Mouse (Mus musculus) kidney, postnatal 0 days (tissue): Measurements from ENCODE around the gene Shank2. TPM values are rescaled to one million over a fixed set of nuclear protein-coding genes. Genes with fewer than 3 reads are reported as not detected.

Source experiments
- ATAC-seq: fragments of 200-750 bp; cut with Nextera tagmentation; replicated peaks from 2 replicates; pipeline ENCODE4 v1.8.0; 2017; ENCODE audit warnings: low read depth, moderate number of reproducible peaks, moderate TSS enrichment, moderate library complexity; ENCODE audit not compliant: low FRiP score
- DNase-seq: peaks from one replicate; pipeline ENCODE4 v3.0.0-alpha.2; 2016; ENCODE audit warnings: low spot score
- H3K27ac ChIP-seq: fragments of 300-500 bp; sonication (generic); 2 replicates; pipeline ENCODE4 v1.5.1; 2014; ENCODE audit warnings: mild to moderate bottlenecking
- H3K27me3 ChIP-seq: fragments of 300-500 bp; sonication (generic); 2 replicates; pipeline ENCODE4 v1.6.1; 2014; ENCODE audit warnings: low read length, mixed read lengths; ENCODE audit not compliant: insufficient read depth
- H3K36me3 ChIP-seq: fragments of 300-500 bp; sonication (generic); 2 replicates; pipeline ENCODE4 v1.6.1; 2014; ENCODE audit warnings: low read length, mixed read lengths; ENCODE audit not compliant: insufficient read depth
- H3K4me1 ChIP-seq: fragments of 300-500 bp; sonication (generic); replicated peaks from 2 replicates; pipeline ENCODE4 v1.6.1; 2014; ENCODE audit warnings: antibody characterized with exemption, low read length, mixed read lengths; ENCODE audit not compliant: insufficient read depth
- H3K4me2 ChIP-seq: fragments of 300-500 bp; sonication (generic); 2 replicates; pipeline ENCODE4 v1.6.1; 2014; ENCODE audit warnings: mild to moderate bottlenecking, low read length, moderate library complexity, mixed read lengths
- H3K4me3 ChIP-seq: fragments of 300-500 bp; sonication (generic); replicated peaks from 2 replicates; pipeline ENCODE4 v1.5.1; 2014; ENCODE audit warnings: low read depth, low read length
- H3K9ac ChIP-seq: fragments of 300-500 bp; sonication (generic); 2 replicates; pipeline ENCODE4 v1.6.1; 2014; ENCODE audit warnings: low read depth, low read length
- H3K9me3 ChIP-seq: fragments of 300-500 bp; sonication (generic); replicated peaks from 2 replicates; pipeline ENCODE4 v1.6.1; 2016; ENCODE audit warnings: low read length, inconsistent platforms, mixed read lengths
- CTCF ChIP-seq: IDR thresholded peaks from 2 replicates; pipeline ENCODE4 v1.5.1; 2016; ENCODE audit warnings: antibody characterized with exemption, low read depth, mild to moderate bottlenecking, moderate library complexity
- WGBS: fragments of 180-500 bp; shearing (Covaris S2); extraction: QIAGEN DNeasy Blood & Tissue Kit; methylation state at CpG from one replicate; pipeline ENCODE4 v1.1.7; 2014; 5-methylcytosine and 5-hydroxymethylcytosine counted together
- polyA plus RNA-seq: library from polyadenylated mRNA; unstranded; fragments of >200 nt; fragmentation: Nextera tagmentation; extraction: Ambion mirVana; gene quantifications from 2 replicates; pipeline ENCODE4 v1.2.1, GENCODE M21; 2015

Shank2 gene
- polyA plus RNA-seq, 1 experiment from 2014 or later: 2.6 TPM

DNA sequence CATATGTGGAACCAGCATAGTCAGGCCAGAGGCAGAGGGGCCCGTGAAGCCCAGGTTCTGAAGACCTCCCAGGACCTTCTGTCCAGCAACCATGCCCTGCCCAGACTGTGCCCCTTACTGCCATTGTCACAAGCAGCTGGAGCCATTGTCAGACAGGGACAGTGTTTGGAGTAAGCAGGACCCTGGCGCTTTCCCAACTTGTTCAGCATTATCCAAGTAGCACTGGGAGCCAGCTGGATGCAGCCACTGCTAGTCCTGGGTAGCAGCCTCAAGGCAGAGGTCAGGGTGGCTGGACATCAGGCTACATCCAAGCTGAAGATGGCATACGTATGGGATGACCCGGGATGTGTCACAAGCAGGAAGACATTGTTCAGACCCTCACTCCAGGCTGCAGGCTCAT lies 187.7 kb downstream of the Shank2 start:
- no peak overlapping the region for H3K9ac ChIP-seq
- no peaks in the 10 kb centered on the region for H3K4me1 ChIP-seq
- H3K4me3 ChIP-seq: no peak overlapping the region
- no peak overlapping the region for H3K27ac ChIP-seq
- H3K9me3 ChIP-seq: no peaks in the 10 kb centered on the region
- no peak overlapping the region for H3K4me2 ChIP-seq
- H3K36me3 ChIP-seq: 0 out of 2 replicates have a peak, but pooled peaks cover 4% of the 10 kb centered on the region
- TF ChIP-seq CTCF: no peak
- no peaks in the 10 kb centered on the region for H3K27me3 ChIP-seq
- ATAC-seq (no peak), DNase-seq (no peak)
- 84% methylated on average over 4 of the region's 4 CpGs for WGBS

DNA sequence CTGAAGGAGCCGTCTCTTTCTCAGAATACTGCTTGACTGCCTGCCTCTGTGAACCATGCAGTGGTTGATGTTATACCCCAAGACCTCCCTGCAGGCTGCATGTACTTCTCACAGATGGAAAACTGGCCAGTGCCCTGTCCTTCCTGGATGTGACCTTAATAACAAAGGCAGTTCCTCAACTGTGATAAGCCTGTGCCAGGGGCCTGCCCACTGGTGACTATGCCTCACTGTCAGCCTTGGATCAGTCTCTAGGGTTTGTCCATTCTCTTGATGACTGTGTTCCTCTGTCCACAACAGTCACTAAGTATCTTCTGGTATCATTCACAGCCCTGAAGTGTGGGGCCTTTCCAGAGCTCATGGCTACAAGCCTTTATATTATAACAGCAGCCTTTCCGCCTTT lies 196.8 kb downstream of the Shank2 start:
- WGBS: 82% methylated on average over 2 of the region's 2 CpGs
- TF ChIP-seq CTCF: no peak
- no peaks in the 10 kb centered on the region for H3K36me3 ChIP-seq
- H3K27ac ChIP-seq: no peak overlapping the region
- H3K4me3 ChIP-seq: no peak overlapping the region
- H3K4me1 ChIP-seq: no peaks in the 10 kb centered on the region
- H3K27me3 ChIP-seq: no peaks in the 10 kb centered on the region
- no peak overlapping the region for H3K9ac ChIP-seq
- ATAC-seq (no peak), DNase-seq (no peak)
- H3K4me2 ChIP-seq: no peak overlapping the region
- H3K9me3 ChIP-seq: no peaks in the 10 kb centered on the region

DNA sequence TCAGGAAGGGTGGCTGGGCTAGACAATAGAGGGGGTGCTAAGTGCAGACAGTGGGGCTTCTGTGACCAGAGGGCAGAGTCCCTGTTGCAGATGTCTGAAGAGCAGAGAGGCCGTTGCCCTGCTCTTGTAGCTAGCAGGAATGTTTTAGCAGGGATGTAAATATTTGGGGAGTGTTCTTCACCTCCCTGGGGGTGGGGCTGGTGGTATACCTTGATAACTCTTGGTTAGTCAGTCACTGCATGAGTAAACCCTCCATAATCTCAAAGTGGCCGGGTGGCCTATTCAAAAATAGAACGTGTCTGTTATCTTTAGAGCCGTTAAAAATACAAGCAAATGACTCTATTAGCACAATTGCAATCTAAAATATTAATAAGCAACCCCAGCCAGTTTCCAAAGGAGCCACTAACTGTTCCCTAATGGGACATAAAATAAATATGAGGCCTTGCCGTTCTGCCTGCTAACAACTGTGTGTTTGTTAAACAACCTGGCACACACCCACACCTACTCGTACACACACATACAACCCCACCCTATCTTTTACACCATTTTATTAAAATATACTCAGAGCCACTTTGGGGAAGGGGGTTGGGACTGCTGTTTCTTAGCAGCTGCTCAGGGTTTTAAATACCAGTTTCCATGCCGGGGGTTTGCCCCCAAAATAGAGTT lies 200.4 kb downstream of the Shank2 start:
- Histone ChIP-seq H3K4me1 (no peaks in the 10 kb centered on the region), H3K4me3 (no peak overlapping the region), H3K36me3 (no peaks in the 10 kb centered on the region), H3K9me3 (no peaks in the 10 kb centered on the region), H3K9ac (no peak overlapping the region), H3K27ac (no peak overlapping the region), H3K27me3 (no peaks in the 10 kb centered on the region), H3K4me2 (no peak overlapping the region)
- DNase-seq (no peak), ATAC-seq (no peak)
- no peak for TF ChIP-seq CTCF
- WGBS: 72% methylated on average over 7 of the region's 7 CpGs

DNA sequence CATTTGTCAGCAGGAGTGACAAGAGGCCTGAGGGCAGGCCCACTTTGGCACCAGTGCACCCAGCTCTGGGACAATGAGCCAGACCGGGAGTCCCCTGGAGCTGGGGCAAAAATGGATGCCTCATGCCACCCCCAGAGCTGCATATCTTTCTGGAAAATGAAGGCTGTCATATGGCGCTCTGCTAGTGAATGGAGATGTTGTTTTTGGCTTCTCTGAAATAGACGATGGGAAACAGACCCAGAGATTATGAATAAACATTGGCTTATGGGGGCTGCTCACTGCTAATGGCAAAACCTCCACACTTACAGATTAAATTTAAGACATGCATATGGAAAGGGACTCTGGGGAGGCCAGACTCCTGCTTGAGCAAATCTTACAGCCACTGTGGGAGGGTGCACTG lies 202.6 kb downstream of the Shank2 start:
- H3K4me1 ChIP-seq: no peaks in the 10 kb centered on the region
- H3K36me3 ChIP-seq: no peaks in the 10 kb centered on the region
- H3K9me3 ChIP-seq: no peaks in the 10 kb centered on the region
- no peak overlapping the region for H3K4me3 ChIP-seq
- no peak for TF ChIP-seq CTCF
- ATAC-seq (no peak), DNase-seq (no peak)
- no peak overlapping the region for H3K4me2 ChIP-seq
- H3K27me3 ChIP-seq: no peaks in the 10 kb centered on the region
- WGBS: 46% methylated on average over 3 of the region's 3 CpGs
- no peak overlapping the region for H3K27ac ChIP-seq
- no peak overlapping the region for H3K9ac ChIP-seq

DNA sequence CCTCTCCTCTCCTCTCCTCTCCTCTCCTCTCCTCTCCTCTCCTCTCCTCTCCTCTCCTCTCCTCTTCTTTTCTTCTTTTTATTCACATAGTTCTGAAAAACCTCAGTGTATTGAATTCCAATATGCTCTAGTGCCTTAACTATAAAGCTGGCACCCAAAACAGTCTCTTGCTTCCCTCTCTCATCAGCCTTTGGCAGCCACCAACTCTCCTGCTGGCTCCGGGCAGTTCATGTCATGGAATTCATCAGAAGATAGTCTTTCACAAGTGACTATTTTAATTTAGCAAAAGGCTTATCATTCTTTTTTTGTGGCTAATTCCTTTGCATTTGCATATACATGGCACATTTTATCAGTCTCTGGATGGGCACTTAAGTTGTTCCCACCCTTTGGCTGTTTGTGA lies 203.4 kb downstream of the Shank2 start:
- TF ChIP-seq CTCF: no peak
- 95% methylated on average over 1 of the region's 1 CpGs for WGBS
- H3K27ac ChIP-seq: no peak overlapping the region
- H3K36me3 ChIP-seq: no peaks in the 10 kb centered on the region
- H3K9ac ChIP-seq: no peak overlapping the region
- ATAC-seq (no peak), DNase-seq (no peak)
- no peaks in the 10 kb centered on the region for H3K4me1 ChIP-seq
- no peak overlapping the region for H3K4me3 ChIP-seq
- no peaks in the 10 kb centered on the region for H3K9me3 ChIP-seq
- H3K4me2 ChIP-seq: no peak overlapping the region
- no peaks in the 10 kb centered on the region for H3K27me3 ChIP-seq

DNA sequence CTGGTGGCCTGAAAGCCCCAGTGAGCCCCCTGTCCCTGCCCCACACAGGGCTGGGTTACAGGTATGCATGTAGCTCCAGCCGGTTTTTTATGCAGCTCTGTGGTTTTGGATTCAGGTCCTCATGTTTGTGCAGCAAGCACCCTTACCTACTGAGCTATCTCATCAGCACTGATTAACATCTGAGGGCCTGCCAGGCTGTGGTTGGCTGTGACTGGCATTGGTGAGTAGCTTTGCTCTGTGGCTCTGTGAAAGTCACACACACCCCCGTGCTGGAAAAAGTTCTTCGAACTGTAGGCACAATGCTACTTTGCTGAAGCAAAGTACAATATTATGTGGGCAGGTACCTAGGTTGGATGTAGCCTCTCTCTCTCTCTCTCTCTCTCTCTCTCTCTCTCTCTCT lies 204.1 kb downstream of the Shank2 start:
- no peaks in the 10 kb centered on the region for H3K9me3 ChIP-seq
- 80% methylated on average over 3 of the region's 3 CpGs for WGBS
- no peak overlapping the region for H3K27ac ChIP-seq
- no peaks in the 10 kb centered on the region for H3K27me3 ChIP-seq
- H3K4me3 ChIP-seq: no peak overlapping the region
- H3K36me3 ChIP-seq: no peaks in the 10 kb centered on the region
- no peak for TF ChIP-seq CTCF
- H3K4me2 ChIP-seq: no peak overlapping the region
- H3K4me1 ChIP-seq: no peaks in the 10 kb centered on the region
- H3K9ac ChIP-seq: no peak overlapping the region
- DNase-seq: no peak
- ATAC-seq: no peak

DNA sequence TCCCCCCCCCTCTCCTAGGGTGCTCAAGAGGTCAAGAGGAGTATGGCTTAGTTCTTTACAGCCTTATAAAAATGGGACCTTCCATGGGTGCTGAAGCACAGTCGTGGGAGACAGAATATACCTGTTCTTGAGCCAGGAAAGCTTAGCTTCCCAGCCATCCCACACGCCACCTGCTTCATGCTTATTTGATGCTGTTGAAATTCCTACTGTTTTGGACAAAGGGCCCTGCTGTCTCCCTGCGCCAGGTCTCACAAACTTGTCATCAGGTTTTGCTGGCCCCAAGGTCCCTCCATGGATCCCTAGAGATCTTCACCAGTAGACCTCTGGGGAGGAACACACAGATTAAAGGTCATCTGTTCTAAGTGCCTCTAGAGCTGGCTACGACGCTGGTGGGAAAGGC lies 204.5 kb downstream of the Shank2 start:
- H3K4me3 ChIP-seq: no peak overlapping the region
- DNase-seq: no peak
- TF ChIP-seq CTCF: no peak
- ATAC-seq: no peak
- no peaks in the 10 kb centered on the region for H3K9me3 ChIP-seq
- H3K27me3 ChIP-seq: no peaks in the 10 kb centered on the region
- H3K4me2 ChIP-seq: no peak overlapping the region
- no peaks in the 10 kb centered on the region for H3K4me1 ChIP-seq
- H3K27ac ChIP-seq: no peak overlapping the region
- no peaks in the 10 kb centered on the region for H3K36me3 ChIP-seq
- 70% methylated on average over 5 of the region's 5 CpGs for WGBS
- no peak overlapping the region for H3K9ac ChIP-seq
